Mouse (Mus musculus) heart, adult 11 months (tissue): Measurements from ENCODE around the gene Zfp653.

Experiments
- DNase-seq: peaks from one replicate; pipeline ENCODE4 v3.0.0; 2022

Gene Zfp653

DNA sequence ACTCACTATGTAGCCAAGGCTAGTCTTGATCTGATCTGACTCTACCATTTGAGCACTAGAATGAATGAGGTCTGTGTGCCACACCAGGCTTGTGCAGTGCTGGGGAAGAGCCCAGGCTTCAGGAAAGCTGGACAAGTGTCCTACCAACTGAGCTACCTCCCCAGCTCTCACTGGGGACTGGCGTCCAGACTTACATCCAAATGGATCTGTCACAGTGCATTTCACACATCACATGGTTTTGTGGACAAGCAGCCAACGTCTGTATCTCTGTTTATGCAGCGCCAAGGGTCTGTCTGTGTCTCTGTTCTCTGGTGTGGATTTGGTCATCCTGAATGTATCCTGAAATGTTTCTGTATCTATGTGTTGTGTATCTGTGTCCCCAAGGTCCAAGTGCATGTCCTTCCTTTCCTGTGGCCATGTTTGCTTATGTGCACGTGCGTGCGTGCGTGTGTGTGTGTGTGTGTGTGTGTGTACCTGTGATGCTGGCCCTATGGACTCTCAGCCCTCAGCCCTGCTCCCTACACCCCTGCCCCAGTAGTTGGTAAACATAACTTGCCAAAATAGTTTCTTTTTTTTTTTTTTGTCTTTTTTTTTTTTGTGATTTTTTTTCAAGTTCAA lies 53.9 kb downstream of the Zfp653 start:
- DNase-seq, result no peak

DNA sequence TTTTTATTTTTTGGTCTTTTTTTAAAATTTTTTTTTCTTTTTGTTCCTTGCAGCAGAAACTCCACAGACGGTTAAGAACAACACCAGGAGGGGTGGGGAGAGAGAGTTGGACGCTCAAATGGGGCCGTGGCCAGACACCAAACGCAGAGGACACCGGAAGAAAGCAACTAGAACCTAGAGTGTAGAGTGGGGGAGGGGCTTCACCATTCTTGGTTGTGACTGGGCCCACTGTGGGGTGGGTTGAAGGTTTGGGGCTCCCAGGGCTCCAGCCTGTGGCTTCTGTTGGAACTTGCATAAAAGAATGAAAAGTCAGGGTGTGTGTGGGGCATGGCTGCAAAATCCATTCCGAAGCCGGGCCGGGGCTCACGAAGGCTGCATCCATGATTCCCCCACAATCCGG lies 54.9 kb downstream of the Zfp653 start:
- DNase-seq, result no peak

DNA sequence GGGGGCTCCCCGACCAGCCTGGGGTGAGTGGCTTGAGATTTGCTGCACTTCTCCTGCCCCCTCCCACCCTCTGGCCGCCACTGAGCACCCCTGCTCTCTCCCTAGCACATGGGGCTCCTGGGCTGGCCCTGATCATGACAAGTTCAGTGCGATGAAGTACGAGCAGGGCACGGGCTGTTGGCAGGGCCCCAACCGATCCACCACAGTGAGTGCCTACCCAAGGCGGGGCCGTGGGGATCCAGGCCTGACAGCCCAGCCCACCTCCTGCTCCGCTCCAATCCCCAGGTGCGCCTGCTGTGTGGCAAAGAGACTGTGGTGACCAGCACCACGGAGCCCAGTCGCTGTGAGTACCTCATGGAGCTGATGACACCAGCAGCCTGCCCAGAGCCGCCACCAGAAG lies 58.4 kb downstream of the Zfp653 start:
- DNase-seq, result no peak

DNA sequence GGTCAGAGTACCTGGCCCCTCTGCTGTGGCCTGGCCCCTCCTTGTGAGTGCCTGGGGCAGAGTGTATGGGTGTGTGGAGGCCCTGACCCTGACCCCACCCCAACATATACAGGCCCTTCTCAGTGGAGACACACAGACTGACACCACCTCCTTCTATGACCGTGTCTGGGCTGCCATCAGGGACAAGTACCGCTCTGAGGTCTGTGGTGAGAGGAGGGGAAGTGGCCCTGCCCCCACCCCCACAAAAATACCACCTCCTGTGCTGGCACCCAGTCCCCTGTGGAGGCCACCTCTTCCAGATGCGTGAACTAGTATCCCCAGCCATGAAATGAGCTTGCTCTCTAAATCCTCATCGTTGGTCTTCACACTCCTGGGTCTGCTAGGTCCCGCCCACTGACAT lies 60.1 kb downstream of the Zfp653 start:
- DNase-seq, result no peak
